Mouse (Mus musculus) thymus, postnatal 4 days (tissue): Measurements from ENCODE around the gene Pex11g.

Experiments
- DNase-seq: peaks from one replicate; pipeline ENCODE4 v3.0.0; 2021

Pex11g gene

DNA sequence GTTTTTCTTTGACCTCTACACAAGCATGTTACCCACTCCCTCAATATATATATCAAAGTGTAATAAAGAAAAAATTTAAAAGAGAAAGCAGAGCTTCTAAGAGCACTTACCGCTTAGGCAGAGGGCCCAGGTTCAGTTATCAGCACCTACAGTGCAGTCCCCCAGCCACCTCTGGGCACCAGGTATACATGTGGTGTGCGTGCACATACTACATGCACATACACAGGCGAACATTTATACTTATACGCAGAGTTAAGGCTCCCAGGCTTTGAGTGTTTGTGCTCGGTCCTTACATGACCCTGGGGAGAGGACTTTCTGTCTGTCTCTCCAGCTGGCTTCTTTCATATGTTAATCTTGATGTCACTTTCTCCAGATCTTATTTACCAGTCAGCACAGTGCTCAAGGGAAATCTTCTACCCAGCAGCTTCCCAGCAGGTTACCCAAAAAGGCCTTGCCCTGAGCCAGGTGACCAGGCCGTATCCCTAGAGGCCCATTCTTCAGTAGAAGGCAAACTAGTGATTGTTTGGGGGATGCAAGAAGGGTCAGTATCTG lies 52.8 kb downstream of the Pex11g start:
- no peak for DNase-seq

DNA sequence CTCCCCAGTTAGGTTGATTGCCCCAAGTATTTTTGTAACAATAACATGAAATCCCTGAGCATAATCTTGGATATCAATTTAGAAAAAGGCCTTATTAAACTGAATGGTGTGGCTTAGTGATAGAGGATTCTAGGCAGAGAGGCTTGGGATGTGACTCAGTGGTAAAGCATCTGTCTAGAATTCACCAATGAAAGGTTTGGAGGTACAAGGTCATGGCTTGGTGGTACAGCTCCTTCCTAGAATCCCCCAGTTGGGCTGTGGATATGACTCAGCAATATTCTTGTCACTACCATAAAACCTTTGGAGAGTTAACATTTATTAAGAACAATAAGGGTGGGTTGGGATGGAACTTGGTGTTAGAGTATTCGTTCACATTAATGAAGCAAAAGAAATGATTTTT lies 54.7 kb downstream of the Pex11g start:
- DNase-seq: no peak

DNA sequence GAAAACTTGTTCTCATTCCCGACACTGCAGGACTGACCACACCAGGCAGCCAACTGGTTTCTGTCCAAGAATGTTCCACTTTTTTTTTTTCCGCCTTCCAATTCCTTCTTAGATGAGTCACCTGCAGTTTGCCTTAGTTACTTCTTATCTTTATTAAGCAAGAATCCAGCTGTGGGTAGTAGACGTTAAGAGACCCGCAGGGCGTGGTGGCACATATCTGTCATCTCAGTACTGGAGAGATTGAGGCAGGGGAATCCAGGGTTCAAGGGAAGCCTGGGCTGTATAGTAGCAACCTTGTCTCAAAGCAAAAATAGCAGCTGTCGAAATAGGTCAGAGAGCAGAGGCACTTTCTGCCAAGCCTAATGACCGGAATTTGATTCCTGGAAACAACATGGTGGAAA lies 55.6 kb downstream of the Pex11g start:
- DNase-seq: no peak

DNA sequence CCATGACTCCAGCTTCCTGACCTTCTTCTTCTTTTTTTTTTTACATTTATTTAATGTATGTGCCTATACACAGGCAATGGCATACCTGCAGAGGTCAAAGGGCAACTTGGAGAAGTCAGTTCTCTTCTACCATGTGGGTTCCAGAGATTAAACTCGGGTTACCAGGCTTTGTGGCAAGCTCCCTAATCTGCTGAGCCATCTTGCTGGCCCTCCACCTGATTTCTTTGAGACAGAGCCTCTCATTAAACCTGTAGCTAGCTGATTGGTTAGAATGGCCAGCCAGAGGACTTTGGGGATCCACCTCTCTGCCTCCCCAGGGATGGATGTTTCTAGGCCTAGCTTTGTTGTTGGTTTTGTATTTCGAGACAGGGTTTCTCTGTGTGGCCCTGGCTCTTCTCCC lies 56.4 kb downstream of the Pex11g start:
- no peak for DNase-seq

DNA sequence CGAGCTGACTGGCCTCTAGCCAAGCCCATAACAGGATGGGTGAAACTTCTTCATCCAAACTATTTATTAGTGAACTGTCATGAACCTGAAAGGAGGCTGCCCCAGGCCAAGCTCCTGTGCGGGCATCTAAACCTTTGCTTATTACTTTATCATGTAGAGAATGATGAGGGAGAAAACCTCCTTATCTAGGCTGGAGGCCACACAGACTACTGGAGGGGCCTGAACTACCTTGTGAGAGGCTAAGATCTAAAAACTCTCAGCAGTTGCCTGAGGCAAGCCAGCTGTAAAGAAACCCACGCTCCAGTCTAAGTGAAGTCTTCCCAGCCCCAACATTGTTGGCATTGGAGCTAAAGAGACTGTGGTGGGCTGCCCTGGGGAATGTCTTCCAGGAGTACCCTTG lies 60.1 kb downstream of the Pex11g start:
- DNase-seq: no peak
